Mouse (Mus musculus) neural tube, embryonic 12.5 days (tissue): ENCODE measurements at regions not wholly inside any gene's neighbourhood (a gene's known extent, or its start where the extent isn't known, plus 50 kb on each side); places are given as distances from the start of the nearest gene placed in this dataset.

Experiments
- ATAC-seq: fragments of 200-750 bp; cut with Nextera tagmentation; 2 replicates; pipeline ENCODE4 v1.8.0; 2017; ENCODE audit warnings: low read depth, mild to moderate bottlenecking, moderate TSS enrichment, moderate library complexity; ENCODE audit not compliant: low FRiP score
- H3K27ac ChIP-seq: fragments of 300-500 bp; sonication (generic); 2 replicates; pipeline ENCODE4 v1.5.1; 2016
- H3K27me3 ChIP-seq: fragments of 300-500 bp; sonication (generic); replicated peaks from 2 replicates; pipeline ENCODE4 v1.6.1; 2016; ENCODE audit warnings: mild to moderate bottlenecking
- H3K36me3 ChIP-seq: fragments of 300-500 bp; sonication (generic); 2 replicates; pipeline ENCODE4 v1.6.1; 2016; ENCODE audit warnings: mild to moderate bottlenecking
- H3K4me1 ChIP-seq: fragments of 300-500 bp; sonication (generic); 2 replicates; pipeline ENCODE4 v1.6.1; 2016
- H3K4me2 ChIP-seq: fragments of 300-500 bp; sonication (generic); replicated peaks from 2 replicates; pipeline ENCODE4 v1.6.1; 2016; ENCODE audit warnings: mild to moderate bottlenecking
- H3K4me3 ChIP-seq: fragments of 300-500 bp; sonication (generic); 2 replicates; pipeline ENCODE4 v1.5.1; 2016
- H3K9ac ChIP-seq: fragments of 300-500 bp; sonication (generic); 2 replicates; pipeline ENCODE4 v1.6.1; 2016; ENCODE audit warnings: mild to moderate bottlenecking
- H3K9me3 ChIP-seq: fragments of 300-500 bp; sonication (generic); 2 replicates; pipeline ENCODE4 v1.6.1; 2016; ENCODE audit warnings: mild to moderate bottlenecking
- WGBS: fragments of 180-500 bp; shearing (Covaris S2); methylation state at CpG from one replicate; pipeline ENCODE4 v1.1.7; 2016; 5-methylcytosine and 5-hydroxymethylcytosine counted together

GRCm38 (mm10) chr12:68758263-68759020 lies 400.5 kb downstream of the Rps29 start:
- Histone ChIP-seq H3K4me1 (no peaks in the 10 kb centered on the region), H3K4me2 (no peak overlapping the region), H3K9ac (no peak overlapping the region), H3K27ac (no peak overlapping the region), H3K36me3 (no peaks in the 10 kb centered on the region), H3K4me3 (no peak overlapping the region), H3K27me3 (no peaks in the 10 kb centered on the region), H3K9me3 (no peaks in the 10 kb centered on the region)
- no peak for ATAC-seq
- WGBS = 83% methylated on average over 7 of the region's 7 CpGs

- H3K27ac ChIP-seq = no peak overlapping the region
- H3K4me1 ChIP-seq = no peaks in the 10 kb centered on the region
- no peak overlapping the region for H3K4me3 ChIP-seq
- ATAC-seq = peak; percentile 65
- no peak overlapping the region for H3K4me2 ChIP-seq
- no peaks in the 10 kb centered on the region for H3K27me3 ChIP-seq
- no peak overlapping the region for H3K9ac ChIP-seq
- no peaks in the 10 kb centered on the region for H3K36me3 ChIP-seq
- WGBS = 17% methylated on average over 2 of the region's 2 CpGs
- no peaks in the 10 kb centered on the region for H3K9me3 ChIP-seq
These were observed 430.1 kb downstream of the Rps29 start for GRCm38 (mm10) chr12:68728882-68729281.

- Histone ChIP-seq H3K4me1 (no peaks in the 10 kb centered on the region), H3K4me2 (no peak overlapping the region), H3K27ac (no peak overlapping the region), H3K36me3 (no peaks in the 10 kb centered on the region), H3K9ac (no peak overlapping the region), H3K9me3 (no peaks in the 10 kb centered on the region), H3K4me3 (no peak overlapping the region), H3K27me3 (no peaks in the 10 kb centered on the region)
- no peak for ATAC-seq
These were observed 440.0 kb downstream of the Rps29 start for GRCm38 (mm10) chr12:68718946-68719345.

- H3K36me3 ChIP-seq = no peaks in the 10 kb centered on the region
- H3K4me2 ChIP-seq = no peak overlapping the region
- no peak overlapping the region for H3K9ac ChIP-seq
- no peaks in the 10 kb centered on the region for H3K4me1 ChIP-seq
- 62% methylated on average over 11 of the region's 11 CpGs for WGBS
- no peak overlapping the region for H3K27ac ChIP-seq
- no peaks in the 10 kb centered on the region for H3K27me3 ChIP-seq
- no peak overlapping the region for H3K4me3 ChIP-seq
- H3K9me3 ChIP-seq = no peaks in the 10 kb centered on the region
- no peak for ATAC-seq
These were observed 464.4 kb downstream of the Rps29 start for GRCm38 (mm10) chr12:68694275-68695267.

- no peaks in the 10 kb centered on the region for H3K36me3 ChIP-seq
- no peak overlapping the region for H3K9ac ChIP-seq
- H3K4me1 ChIP-seq = no peaks in the 10 kb centered on the region
- 87% methylated on average over 3 of the region's 3 CpGs for WGBS
- H3K4me3 ChIP-seq = no peak overlapping the region
- H3K4me2 ChIP-seq = no peak overlapping the region
- no peaks in the 10 kb centered on the region for H3K27me3 ChIP-seq
- ATAC-seq = no peak
- no peaks in the 10 kb centered on the region for H3K9me3 ChIP-seq
- no peak overlapping the region for H3K27ac ChIP-seq
These were observed 470.7 kb downstream of the Rps29 start for GRCm38 (mm10) chr12:68688262-68688661.

- H3K4me3 ChIP-seq = no peak overlapping the region
These were observed 475.1 kb downstream of the Rps29 start for GRCm38 (mm10) chr12:68683897-68684296.

GRCm38 (mm10) chr12:68683176-68683575 lies 475.8 kb downstream of the Rps29 start:
- ATAC-seq = 0 out of 2 replicates have a peak, but pooled peaks have one; percentile 34
- Histone ChIP-seq H3K9me3 (no peaks in the 10 kb centered on the region), H3K9ac (no peak overlapping the region), H3K4me1 (no peaks in the 10 kb centered on the region), H3K27me3 (no peaks in the 10 kb centered on the region), H3K4me2 (no peak overlapping the region), H3K36me3 (no peaks in the 10 kb centered on the region), H3K4me3 (no peak overlapping the region), H3K27ac (no peak overlapping the region)
- WGBS = 20% methylated on average over 4 of the region's 4 CpGs

More at GRCm38 (mm10) chr12:68683897-68684296, 475.1 kb downstream of the Rps29 start:
- H3K27ac ChIP-seq = no peak overlapping the region
- no peaks in the 10 kb centered on the region for H3K4me1 ChIP-seq
- no peak for ATAC-seq
- H3K9ac ChIP-seq = no peak overlapping the region
- WGBS = 71% methylated on average over 1 of the region's 1 CpGs
- no peaks in the 10 kb centered on the region for H3K36me3 ChIP-seq
- H3K4me2 ChIP-seq = no peak overlapping the region
- no peaks in the 10 kb centered on the region for H3K9me3 ChIP-seq
- no peaks in the 10 kb centered on the region for H3K27me3 ChIP-seq

GRCm38 (mm10) chr12:68680668-68681067 lies 478.3 kb downstream of the Rps29 start:
- ATAC-seq = no peak
- H3K4me3 ChIP-seq = no peak overlapping the region
- no peak overlapping the region for H3K27ac ChIP-seq
- H3K4me1 ChIP-seq = no peaks in the 10 kb centered on the region
- H3K9me3 ChIP-seq = no peaks in the 10 kb centered on the region
- no peak overlapping the region for H3K4me2 ChIP-seq
- WGBS = 90% methylated on average over 3 of the region's 3 CpGs
- no peaks in the 10 kb centered on the region for H3K27me3 ChIP-seq
- no peak overlapping the region for H3K9ac ChIP-seq
- no peaks in the 10 kb centered on the region for H3K36me3 ChIP-seq

- H3K9ac ChIP-seq = no peak overlapping the region
- H3K27me3 ChIP-seq = no peaks in the 10 kb centered on the region
- H3K27ac ChIP-seq = no peak overlapping the region
- ATAC-seq = peak; percentile 78
- H3K4me2 ChIP-seq = no peak overlapping the region
- no peaks in the 10 kb centered on the region for H3K36me3 ChIP-seq
- H3K4me3 ChIP-seq = no peak overlapping the region
- WGBS = 65% methylated on average over 16 of the region's 16 CpGs
- H3K9me3 ChIP-seq = no peaks in the 10 kb centered on the region
- H3K4me1 ChIP-seq = no peaks in the 10 kb centered on the region
These were observed 482.8 kb downstream of the Rps29 start for GRCm38 (mm10) chr12:68676096-68676775.

GRCm38 (mm10) chr12:68672011-68672410 lies 487.0 kb downstream of the Rps29 start:
- Histone ChIP-seq H3K27me3 (no peaks in the 10 kb centered on the region), H3K4me3 (no peak overlapping the region), H3K4me2 (no peak overlapping the region), H3K27ac (no peak overlapping the region), H3K9ac (no peak overlapping the region), H3K36me3 (no peaks in the 10 kb centered on the region), H3K9me3 (no peaks in the 10 kb centered on the region), H3K4me1 (no peaks in the 10 kb centered on the region)
- WGBS = 83% methylated on average over 3 of the region's 3 CpGs
- no peak for ATAC-seq

GRCm38 (mm10) chr12:68645901-68646585 lies 512.9 kb downstream of the Rps29 start:
- Histone ChIP-seq H3K4me1 (no peaks in the 10 kb centered on the region), H3K4me2 (no peak overlapping the region), H3K4me3 (no peak overlapping the region), H3K27ac (no peak overlapping the region), H3K9me3 (no peaks in the 10 kb centered on the region), H3K9ac (no peak overlapping the region), H3K36me3 (no peaks in the 10 kb centered on the region), H3K27me3 (no peaks in the 10 kb centered on the region)
- ATAC-seq = no peak
- WGBS = 81% methylated on average over 1 of the region's 1 CpGs
